Mouse (Mus musculus): Measurements from ENCODE around the gene Mtmr4.

The Mtmr4 gene

GRCm38 (mm10) chr11:87616790-87617474 lies 25.0 kb downstream of the Mtmr4 start, which contains the start of gene Hsf5:
Gene Hsf5 (plus strand): TSS chr11:87617164.
- no peak for DNase-seq

DNA sequence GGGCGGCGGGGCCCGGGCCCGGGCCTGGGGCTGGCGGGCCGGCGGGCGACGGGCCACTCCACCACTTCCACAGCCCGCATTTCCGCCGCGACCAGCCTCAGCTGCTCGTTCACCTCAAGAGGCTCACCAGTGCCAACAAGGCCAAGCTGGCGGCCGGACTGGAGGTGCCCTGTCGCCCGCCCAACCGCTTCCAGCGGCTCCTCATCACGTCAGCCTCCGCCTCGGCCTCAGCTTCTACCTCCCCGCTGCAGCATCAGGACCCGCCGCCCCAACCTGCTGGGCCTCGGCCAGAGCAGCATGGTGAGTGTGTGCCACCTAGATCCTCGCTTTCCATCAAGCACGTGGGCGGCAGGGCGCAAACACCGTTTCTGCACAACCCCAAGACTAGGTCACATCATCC lies 25.6 kb downstream of the Mtmr4 start:
- DNase-seq, result no peak

DNA sequence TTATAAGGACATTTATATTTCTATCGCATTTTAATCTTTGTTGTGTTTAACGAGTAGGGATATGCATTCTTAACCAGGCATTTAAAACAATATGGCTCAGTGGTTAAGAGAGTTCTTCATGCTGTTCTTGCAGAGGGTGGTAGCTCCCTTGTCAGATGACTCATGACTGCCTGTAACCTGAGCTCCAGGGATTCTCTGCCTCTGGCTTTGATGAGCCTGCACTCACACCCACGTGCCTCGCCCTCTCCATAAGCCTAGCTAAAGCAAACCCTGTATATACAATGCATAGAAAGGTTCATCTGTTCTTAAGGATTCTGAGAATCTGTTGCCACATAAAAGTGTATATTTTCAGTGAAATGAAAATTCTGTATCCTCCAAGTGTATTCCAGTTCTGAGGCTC lies 31.2 kb downstream of the Mtmr4 start:
- no peak for DNase-seq

DNA sequence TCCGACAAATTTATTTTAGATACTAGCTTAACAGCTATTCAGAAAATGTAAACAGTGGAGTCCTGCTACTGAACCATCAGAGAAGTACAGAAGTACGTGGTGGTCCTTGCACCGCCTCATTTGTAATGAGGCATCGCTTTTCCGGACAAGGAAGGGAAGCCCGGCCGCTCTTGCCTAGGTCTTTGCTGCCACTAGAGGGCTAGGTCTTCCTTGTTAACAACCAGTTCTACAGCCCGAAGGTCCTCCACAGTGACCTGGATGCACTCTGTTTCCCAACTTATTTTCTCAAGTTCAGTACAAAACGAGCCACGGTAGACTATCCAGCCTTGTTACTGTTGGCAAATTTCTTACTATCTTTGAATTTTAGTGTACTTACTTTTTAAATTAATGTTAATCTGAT lies 37.9 kb downstream of the Mtmr4 start:
- DNase-seq, result no peak

DNA sequence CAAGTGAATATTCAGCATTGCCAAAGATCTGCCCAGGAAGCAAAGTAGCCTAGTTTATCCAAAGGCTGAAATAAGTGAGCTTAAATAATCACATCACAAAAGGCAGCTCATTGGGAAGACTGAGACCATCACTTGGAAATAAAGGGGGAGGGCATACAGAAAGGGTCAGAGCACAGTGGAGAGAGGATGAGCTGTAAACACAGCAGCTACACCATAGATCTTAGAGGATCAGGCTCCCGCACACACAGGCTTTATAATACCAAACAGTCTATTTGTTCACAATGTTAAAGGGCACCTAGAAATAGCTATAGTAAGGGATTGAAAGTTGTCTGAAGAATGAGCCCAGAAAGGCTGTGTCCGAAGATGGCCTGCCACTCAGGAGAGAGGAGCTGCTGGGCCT lies 46.8 kb downstream of the Mtmr4 start:
- DNase-seq, result no peak

DNA sequence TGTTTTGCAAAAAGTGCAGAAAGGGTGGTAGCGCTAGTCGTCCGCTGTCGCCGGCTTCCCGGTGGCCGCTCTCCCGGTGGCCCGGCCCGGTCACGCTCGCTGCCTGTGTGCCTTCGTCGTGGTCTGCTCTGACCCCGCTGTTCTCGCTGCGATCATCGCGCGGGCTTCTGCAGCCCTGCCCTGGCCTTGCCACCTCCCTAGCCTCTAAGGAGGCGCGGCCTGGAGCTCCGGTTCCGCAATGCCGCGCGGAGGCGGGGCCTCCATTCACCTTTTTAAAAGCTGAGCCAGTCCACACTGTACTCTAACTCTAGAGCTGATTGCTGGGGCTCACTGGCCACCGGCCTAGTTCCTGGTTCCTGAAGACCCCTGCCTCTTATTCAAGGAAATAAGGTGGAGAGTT lies 47.2 kb downstream of the Mtmr4 start:
- DNase-seq, result no peak

GRCm38 (mm10) chr11:87642865-87643264 lies 50.9 kb downstream of the Mtmr4 start:
- DNase-seq, result no peak

GRCm38 (mm10) chr11:87654693-87655092 lies 62.7 kb downstream of the Mtmr4 start:
- no peak for DNase-seq

GRCm38 (mm10) chr11:87659216-87659615 lies 67.3 kb downstream of the Mtmr4 start:
- DNase-seq, result no peak

GRCm38 (mm10) chr11:87662407-87662806 lies 70.4 kb downstream of the Mtmr4 start, which contains the start of gene Rnf43:
Gene Rnf43 (plus strand): TSS chr11:87662722.
- peak; percentile 78 for DNase-seq

DNA sequence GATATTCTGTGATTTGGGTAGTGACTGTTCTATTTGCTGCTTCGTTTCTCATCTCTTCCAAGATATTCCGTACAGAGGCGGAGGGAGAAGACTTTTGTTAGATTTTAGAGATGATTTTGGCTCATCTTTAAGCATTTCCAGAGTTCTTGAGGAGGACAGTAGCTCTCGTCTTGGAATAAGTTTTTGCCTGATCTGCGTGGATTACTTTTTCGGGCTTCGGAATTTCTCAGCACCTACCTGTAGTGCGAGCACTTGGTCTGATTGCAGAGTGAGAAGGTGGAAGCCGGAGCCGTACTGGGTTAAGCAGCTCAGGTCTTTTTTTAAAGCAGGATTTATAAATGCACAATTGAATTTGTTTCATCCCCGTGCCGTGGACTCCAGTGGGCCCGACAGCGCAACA lies 70.9 kb downstream of the Mtmr4 start:
- DNase-seq, result no peak

DNA sequence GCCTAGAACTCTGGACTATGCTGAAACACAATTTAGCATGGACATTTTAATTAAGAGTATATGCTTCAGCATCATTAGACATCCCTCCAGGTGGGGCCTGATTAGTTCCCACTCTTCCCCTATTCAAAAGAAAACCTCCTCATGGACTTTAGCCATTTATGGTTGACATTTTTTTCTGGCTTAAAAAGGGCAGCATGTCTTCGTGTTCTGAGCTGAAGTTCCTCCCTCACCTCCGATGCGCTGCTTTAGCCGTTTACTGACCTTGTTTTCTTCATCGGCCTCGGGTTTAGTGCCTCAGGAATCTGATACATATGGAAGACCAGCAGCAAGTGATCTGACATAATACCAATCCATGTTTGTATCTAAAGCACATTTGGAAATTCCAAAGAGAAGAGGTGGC lies 72.0 kb downstream of the Mtmr4 start:
- no peak for DNase-seq

DNA sequence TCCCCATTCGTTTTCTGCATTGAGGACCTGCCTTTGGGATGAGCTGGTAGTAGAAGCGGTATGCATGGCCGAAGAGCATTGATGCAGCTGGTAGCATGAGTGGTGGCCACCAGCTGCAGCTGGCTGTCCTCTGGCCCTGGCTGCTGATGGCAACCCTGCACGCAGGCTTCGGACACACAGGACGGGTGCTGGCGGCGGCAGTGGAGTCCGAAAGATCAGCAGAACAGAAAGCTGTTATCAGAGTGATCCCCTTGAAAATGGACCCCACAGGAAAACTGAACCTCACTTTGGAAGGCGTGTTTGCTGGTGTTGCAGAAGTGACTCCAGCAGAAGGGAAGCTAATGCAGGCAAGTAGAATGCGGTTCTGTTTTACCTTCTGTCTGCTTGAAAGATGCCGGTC lies 72.6 kb downstream of the Mtmr4 start:
- DNase-seq, result no peak

GRCm38 (mm10) chr11:87665224-87665623 lies 73.3 kb downstream of the Mtmr4 start:
- DNase-seq, result no peak

GRCm38 (mm10) chr11:87665658-87666057 lies 73.7 kb downstream of the Mtmr4 start:
- no peak for DNase-seq
